26 mouse cellular contexts compared by ENCODE assay signal in genomic region chr13:89913891-89914290, GRCm38 (mm10).
A peak's percentile ranks its signal among the peaks of the same experiment; 100 is the strongest.
DNase-seq lines count a peak whose midpoint lies in the region; ATAC-seq and TF ChIP-seq lines count a peak whose summit lies in the region.
"Had no signal": no experiment of that assay in that cellular context is flagged by ENCODE, and none has a peak within 500 bp of the region (broad histone marks: within the 10 kb centered on the region; RNA-seq: fewer than 3 reads in every experiment).

No protein-coding gene starts in this region.

- H3K4me3 ChIP-seq in gastrocnemius, adult 2 months = peak overlapping the region; percentile 53
- H3K4me3 ChIP-seq: embryonic facial prominence, embryonic 13.5 days; erythroblast, embryonic 14.5 days; hindbrain, embryonic 12.5 days; limb, embryonic 13.5 days; liver, embryonic 12.5 days; megakaryocyte, embryonic 14.5 days; midbrain, embryonic 13.5 days; neural tube, embryonic 12.5 days had no signal

- no peak for ATAC-seq in erythroid progenitor cell, adult 5-6 weeks (replicated peaks; ENCODE audit: low FRiP score, poor library complexity, severe bottlenecking)
- ATAC-seq: forebrain, embryonic 14.5 days; liver, embryonic 12.5 days; midbrain, embryonic 13.5 days had no signal

- TF ChIP-seq CTCF in gastrocnemius, adult 2 months (IDR thresholded peaks at IDR 0.05) = no peak

- peak; percentile 31 for DNase-seq in gastrocnemius, adult 2 months
- DNase-seq in gastrocnemius, postnatal 10 days = no peak
- DNase-seq in lung, adult 18-20 months = peak; percentile 7 to 8
- no peak for DNase-seq in lung, postnatal 14 days
- DNase-seq in fibroblast of lung, adult 2 months (ENCODE audit: low read depth) = peak; percentile 64
- peak; percentile 11 to 14 for DNase-seq in heart, postnatal 10 days
- no peak for DNase-seq in thymus, postnatal 4 days
- DNase-seq: cerebellum, adult 8-10 months; cerebellum, postnatal 36 days; embryo, embryonic 11 days; kidney, adult 11 months; layer of hippocampus, adult 9-11 months; lung, embryonic 14.5 days; right cerebral cortex, postnatal 14 days; spleen, adult 18-20 months had no signal

- peak overlapping the region; percentile 68 for H3K27ac ChIP-seq in gastrocnemius, adult 2 months
- H3K27ac ChIP-seq: embryonic facial prominence, embryonic 13.5 days; hindbrain, embryonic 12.5 days; kidney, postnatal 0 days; limb, embryonic 13.5 days; liver, embryonic 12.5 days; midbrain, embryonic 13.5 days; neural tube, embryonic 12.5 days had no signal

- intact Hi-C loops in gastrocnemius, adult 2 months (cut with DNase I) = no loop called here
- intact Hi-C loops in heart, postnatal 10 days (cut with DNase I) = no loop called here

Comparison
In these comparisons a context has a peak if more than half of its experiments do, and no peak if none do; other contexts are left out.
1. DNase-seq: peak in gastrocnemius, adult 2 months (single experiment), lung, adult 18-20 months (2 of 2), fibroblast of lung, adult 2 months (single experiment) and heart, postnatal 10 days (2 of 2); none in gastrocnemius, postnatal 10 days (single experiment), lung, postnatal 14 days (single experiment) and thymus, postnatal 4 days (single experiment).